Mouse (Mus musculus) lung, postnatal 14 days (tissue): ENCODE results near the gene Schip1.
A peak's percentile ranks its signal among the peaks of the same experiment; 100 is the strongest.

ENCODE experiments used
- DNase-seq: peaks from one replicate; pipeline ENCODE4 v3.0.0; 2021

Gene Schip1

GRCm38 (mm10) chr3:68138833-68139627 is 74.4 kb downstream of the Schip1 start:
- DNase-seq: no peak

GRCm38 (mm10) chr3:68150688-68151087 is 86.1 kb downstream of the Schip1 start:
- DNase-seq: no peak

GRCm38 (mm10) chr3:68160175-68160574 is 95.6 kb downstream of the Schip1 start:
- no peak for DNase-seq

- DNase-seq: no peak
Measured at GRCm38 (mm10) chr3:68160760-68161159, 96.2 kb downstream of the Schip1 start.

GRCm38 (mm10) chr3:68178248-68178647 is 113.6 kb downstream of the Schip1 start:
- no peak for DNase-seq

DNA sequence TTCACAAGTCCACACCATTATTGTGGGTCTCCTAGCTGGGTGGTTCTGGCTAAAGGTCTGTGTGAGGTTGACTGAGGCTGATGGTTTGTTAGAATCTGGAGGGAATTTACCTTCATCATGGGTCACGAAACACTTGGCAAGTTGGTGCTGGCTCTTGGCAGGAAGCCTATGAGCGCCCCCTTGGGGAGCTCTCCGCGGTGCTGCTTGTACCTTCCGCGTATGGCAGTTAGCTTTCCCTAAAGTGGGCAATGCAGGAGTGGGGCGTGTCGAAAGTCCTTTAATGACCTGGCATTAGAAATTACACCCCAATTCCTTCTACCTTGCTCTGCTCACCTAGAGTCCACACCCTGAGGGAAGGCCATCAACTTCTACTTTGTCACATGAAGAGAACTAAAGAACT is 122.9 kb downstream of the Schip1 start:
- no peak for DNase-seq

DNA sequence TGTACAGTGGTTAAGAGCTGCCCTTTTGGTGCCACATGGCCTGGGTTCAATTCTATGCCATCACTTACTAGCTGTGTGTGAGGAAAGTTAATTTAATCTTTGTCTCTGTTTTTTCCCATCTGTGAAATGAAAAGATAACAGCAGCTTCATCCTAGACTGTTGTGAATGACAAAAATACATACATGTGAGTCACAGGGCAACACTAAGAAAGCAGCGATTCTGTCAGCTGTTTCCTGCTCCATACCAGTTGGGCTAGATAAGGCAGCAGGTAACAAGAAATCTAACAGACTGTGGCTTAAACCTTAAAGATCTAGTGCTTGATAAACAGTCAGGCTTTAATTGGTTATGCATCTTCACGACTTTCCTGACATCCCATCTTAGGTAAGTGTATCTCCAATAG is 124.5 kb downstream of the Schip1 start:
- no peak for DNase-seq

GRCm38 (mm10) chr3:68196933-68197332 is 132.3 kb downstream of the Schip1 start:
- DNase-seq: no peak

GRCm38 (mm10) chr3:68201214-68201613 is 136.6 kb downstream of the Schip1 start:
- no peak for DNase-seq

GRCm38 (mm10) chr3:68202162-68202902 is 137.7 kb downstream of the Schip1 start:
- no peak for DNase-seq

- DNase-seq: no peak
Measured at GRCm38 (mm10) chr3:68203934-68204467, 139.4 kb downstream of the Schip1 start.

DNA sequence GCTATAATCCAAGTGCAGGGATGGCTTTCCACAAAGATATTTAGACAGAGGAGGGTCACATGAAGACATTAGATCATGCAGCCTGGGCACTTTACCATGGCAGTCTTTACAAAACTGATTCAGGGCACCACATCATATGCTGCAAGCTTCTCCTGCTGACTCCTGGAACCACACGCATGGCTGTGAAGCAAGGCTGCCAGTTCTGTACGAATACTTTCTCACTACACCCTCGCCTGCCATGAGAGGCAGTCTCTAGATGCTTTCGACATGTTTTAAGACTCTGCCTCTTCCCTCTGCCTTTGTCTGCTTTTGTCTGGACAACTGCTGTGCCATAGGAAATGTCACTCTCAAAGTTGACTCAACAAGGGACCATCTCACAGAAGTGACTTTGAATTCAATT is 145.8 kb downstream of the Schip1 start:
- DNase-seq: no peak

- DNase-seq: no peak
Measured at GRCm38 (mm10) chr3:68221452-68221851, 156.8 kb downstream of the Schip1 start.

DNA sequence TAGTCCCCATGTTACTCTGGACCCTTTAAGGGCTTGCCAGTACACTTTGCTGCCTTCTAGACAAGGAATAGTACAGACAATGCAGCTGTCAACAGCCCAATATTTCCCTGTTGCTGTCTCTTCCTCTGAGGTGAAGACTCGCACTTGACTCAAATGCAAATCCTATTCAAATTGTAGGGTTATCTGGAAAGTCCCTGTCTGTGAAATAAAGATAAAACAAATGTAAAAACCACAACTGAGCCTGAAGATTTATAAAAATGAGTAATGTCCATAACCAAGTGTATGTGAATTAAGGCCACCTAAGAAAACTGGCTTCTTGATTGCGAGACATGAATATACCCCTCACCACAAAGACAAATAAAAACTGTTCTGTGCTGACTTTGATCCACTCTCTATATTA is 175.3 kb downstream of the Schip1 start:
- no peak for DNase-seq

GRCm38 (mm10) chr3:68243239-68243638 is 178.6 kb downstream of the Schip1 start:
- DNase-seq: no peak

DNA sequence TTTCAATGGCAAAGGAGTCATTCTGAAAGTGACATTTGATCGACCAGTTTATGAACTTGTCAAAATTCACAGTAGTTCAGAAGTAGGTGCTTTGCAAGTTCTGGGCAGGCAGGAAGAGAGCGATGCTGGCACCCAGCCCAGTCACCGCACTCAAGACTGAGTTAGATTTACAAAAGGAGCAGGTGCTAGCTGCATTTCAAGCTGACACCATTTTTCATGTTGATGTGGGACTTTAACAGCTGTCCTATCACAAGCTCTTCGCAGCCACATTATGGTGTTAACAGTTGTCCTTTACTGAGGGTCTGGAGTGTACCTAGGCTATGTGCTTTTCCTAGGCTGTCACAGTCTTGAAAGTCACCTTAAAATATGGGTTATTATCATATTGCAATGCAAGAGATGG is 181.6 kb downstream of the Schip1 start:
- DNase-seq: peak; percentile 20

GRCm38 (mm10) chr3:68250589-68250988 is 186.0 kb downstream of the Schip1 start:
- DNase-seq: no peak

GRCm38 (mm10) chr3:68252335-68252734 is 187.7 kb downstream of the Schip1 start:
- no peak for DNase-seq

DNA sequence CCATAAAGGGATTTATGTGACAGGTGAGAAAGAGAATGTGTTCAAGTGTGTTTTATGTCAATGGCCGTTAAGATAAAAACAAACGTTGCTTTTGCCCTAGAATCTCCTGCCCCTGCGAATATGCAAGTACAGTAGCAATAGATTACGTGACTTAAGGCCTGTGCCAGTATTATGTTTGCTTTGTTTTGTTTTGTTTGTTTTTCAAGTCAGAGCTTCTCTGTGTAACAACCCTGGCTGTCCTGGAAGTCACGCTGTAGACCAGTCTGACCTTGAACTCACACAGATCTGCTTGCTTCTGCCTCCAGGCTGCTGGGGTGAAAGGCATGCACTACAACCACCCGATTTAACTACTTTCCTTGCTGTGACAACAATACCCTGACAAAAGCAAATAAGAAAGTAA is 197.7 kb downstream of the Schip1 start:
- no peak for DNase-seq

DNA sequence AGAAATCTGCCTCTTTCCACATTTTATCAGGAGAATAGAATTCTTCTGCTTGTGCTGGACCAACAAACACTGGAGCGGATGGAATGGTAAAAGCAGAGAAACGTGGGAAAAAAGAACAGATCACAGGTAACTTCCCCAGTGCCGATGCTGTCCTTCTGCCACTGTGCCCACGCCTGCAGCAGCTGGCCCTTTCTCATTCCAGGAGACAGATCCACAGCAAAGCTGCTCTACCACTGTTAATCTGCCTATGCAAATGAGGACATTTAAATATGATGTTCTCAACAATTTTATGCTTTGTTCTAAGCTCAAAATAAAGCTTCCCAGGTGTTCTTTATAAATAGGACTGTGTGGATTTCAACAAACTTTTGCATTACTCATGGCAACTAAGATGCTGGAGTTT is 203.3 kb downstream of the Schip1 start:
- DNase-seq: no peak

- DNase-seq: no peak
Measured at GRCm38 (mm10) chr3:68269251-68269650, 204.6 kb downstream of the Schip1 start.

DNA sequence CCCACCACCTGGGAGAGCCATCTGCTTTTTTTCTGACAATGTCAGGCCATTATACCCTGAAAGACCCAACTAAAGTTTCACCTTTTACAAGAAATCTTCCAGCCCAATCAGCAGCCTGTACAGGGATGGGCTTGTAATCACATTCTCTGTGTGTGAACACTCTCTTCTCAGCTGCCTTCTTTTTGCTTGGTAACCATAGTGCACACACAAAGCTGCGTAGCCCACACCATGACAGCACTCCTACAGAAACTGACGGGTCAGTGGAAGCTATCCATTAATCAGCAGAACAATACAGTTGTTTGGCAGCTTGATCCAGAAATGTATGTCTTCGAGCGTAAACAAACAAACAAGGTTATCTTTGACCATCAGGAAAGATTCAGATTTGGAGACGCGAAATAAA is 205.6 kb downstream of the Schip1 start:
- no peak for DNase-seq

- no peak for DNase-seq
Measured at GRCm38 (mm10) chr3:68271457-68271856, 206.9 kb downstream of the Schip1 start.

- DNase-seq: no peak
Measured at GRCm38 (mm10) chr3:68271881-68272280, 207.3 kb downstream of the Schip1 start.
